Mouse (Mus musculus): ENCODE data around the gene Arhgef3. TPM values are rescaled to one million over a fixed set of nuclear protein-coding genes. Genes with fewer than 3 reads are reported as not detected.

Arhgef3 gene
- polyA plus RNA-seq, 1 experiment from 2014 or later = 12.8 TPM

DNA sequence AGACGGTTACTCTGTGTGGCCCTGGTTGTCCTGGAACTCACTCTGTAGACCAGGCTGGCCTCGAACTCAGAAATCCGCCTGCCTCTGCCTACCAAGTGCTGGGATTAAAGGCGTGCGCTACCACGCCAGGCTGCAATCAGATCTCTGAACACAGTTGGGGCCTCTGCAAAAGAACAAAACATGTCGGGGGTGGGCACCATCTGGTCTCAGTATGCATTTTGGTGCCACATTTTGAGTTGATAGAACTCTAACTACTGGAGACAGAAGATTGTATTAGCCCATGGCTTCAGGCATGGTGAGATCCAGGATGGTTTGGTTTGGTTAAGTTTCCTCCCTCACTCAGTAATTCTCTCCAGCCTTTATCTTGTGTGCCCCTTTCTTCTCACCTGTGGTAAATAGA lies 264.0 kb downstream of the Arhgef3 start:
- Histone ChIP-seq H3K9ac (ENCODE audit: low read length) (no peak overlapping the region), H3K27me3 (ENCODE audit: control insufficient read depth, insufficient read depth, low read depth, low read length) (no peaks in the 10 kb centered on the region), H3K4me2 (ENCODE audit: low read depth, low read length) (no peak overlapping the region), H3K36me3 (ENCODE audit: control insufficient read depth, insufficient read depth, low read length) (no peaks in the 10 kb centered on the region), H3K4me1 (replicated peaks; ENCODE audit: control insufficient read depth, insufficient read depth, low read length) (no peaks in the 10 kb centered on the region), H3K4me3 (ENCODE audit: low read length) (no peak overlapping the region), H3K27ac (ENCODE audit: low read length) (no peak overlapping the region), H3K9me3 (ENCODE audit: control insufficient read depth, low read length) (no peaks in the 10 kb centered on the region)
- ATAC-seq (ENCODE audit: low read depth) = no peak
- WGBS = 93% methylated on average over 7 of the region's 7 CpGs

DNA sequence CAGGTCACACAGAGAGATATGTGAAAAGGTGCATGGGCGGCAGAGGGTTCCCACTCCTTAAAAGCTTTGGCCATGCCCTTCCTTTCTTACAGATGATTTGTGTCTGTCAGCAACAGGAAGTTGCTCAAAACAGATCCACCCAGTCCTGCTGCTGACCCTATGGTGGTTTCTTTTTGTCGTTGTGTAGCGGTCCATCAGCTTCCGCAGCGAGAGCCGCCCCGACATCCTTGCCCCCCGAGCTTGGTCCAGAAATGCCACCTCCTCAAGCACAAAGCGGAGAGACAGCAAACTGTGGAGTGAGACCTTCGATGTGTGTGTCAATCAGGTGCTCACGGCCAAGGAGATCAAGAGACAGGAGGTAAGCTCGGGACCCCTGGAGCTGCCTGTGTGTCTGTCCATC lies 264.7 kb downstream of the Arhgef3 start:
- no peak for ATAC-seq (ENCODE audit: low read depth)
- Histone ChIP-seq H3K9me3 (ENCODE audit: control insufficient read depth, low read length) (no peaks in the 10 kb centered on the region), H3K9ac (ENCODE audit: low read length) (no peak overlapping the region), H3K27ac (ENCODE audit: low read length) (no peak overlapping the region), H3K27me3 (ENCODE audit: control insufficient read depth, insufficient read depth, low read depth, low read length) (no peaks in the 10 kb centered on the region), H3K4me1 (replicated peaks; ENCODE audit: control insufficient read depth, insufficient read depth, low read length) (no peaks in the 10 kb centered on the region), H3K4me2 (ENCODE audit: low read depth, low read length) (peak overlapping the region; percentile 22; the same call in 1 of the 2 replicates), H3K36me3 (ENCODE audit: control insufficient read depth, insufficient read depth, low read length) (no peaks in the 10 kb centered on the region), H3K4me3 (ENCODE audit: low read length) (0 out of 2 replicates have a peak overlapping the region, but pooled peaks have one; percentile 6)
- WGBS = 65% methylated on average over 12 of the region's 12 CpGs

DNA sequence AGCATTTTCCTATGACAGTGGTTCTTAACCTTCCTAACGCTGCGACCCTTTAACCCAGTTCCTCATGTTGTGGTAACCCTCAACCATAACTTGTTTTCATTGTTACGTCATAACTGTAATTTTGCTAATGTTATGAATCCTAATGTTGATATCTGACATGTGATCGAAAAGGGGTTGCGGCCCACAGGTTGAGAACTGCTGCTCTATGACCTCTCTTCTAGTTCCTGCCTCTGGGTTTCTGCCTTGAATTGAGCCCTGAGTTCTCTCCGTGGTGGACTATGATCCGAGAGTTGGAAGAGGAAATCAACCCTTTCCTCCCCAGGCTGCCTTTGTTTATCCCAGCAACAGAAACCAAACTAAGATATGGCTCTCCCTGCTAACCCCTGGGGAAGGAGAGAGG lies 266.8 kb downstream of the Arhgef3 start:
- ATAC-seq (ENCODE audit: low read depth) = no peak
- H3K4me1 ChIP-seq (replicated peaks; ENCODE audit: control insufficient read depth, insufficient read depth, low read length) = no peaks in the 10 kb centered on the region
- H3K27ac ChIP-seq (ENCODE audit: low read length) = no peak overlapping the region
- H3K27me3 ChIP-seq (ENCODE audit: control insufficient read depth, insufficient read depth, low read depth, low read length) = no peaks in the 10 kb centered on the region
- 69% methylated on average over 7 of the region's 7 CpGs for WGBS
- H3K4me2 ChIP-seq (ENCODE audit: low read depth, low read length) = no peak overlapping the region
- H3K9me3 ChIP-seq (ENCODE audit: control insufficient read depth, low read length) = no peaks in the 10 kb centered on the region
- H3K4me3 ChIP-seq (ENCODE audit: low read length) = no peak overlapping the region
- H3K36me3 ChIP-seq (ENCODE audit: control insufficient read depth, insufficient read depth, low read length) = no peaks in the 10 kb centered on the region
- H3K9ac ChIP-seq (ENCODE audit: low read length) = no peak overlapping the region

DNA sequence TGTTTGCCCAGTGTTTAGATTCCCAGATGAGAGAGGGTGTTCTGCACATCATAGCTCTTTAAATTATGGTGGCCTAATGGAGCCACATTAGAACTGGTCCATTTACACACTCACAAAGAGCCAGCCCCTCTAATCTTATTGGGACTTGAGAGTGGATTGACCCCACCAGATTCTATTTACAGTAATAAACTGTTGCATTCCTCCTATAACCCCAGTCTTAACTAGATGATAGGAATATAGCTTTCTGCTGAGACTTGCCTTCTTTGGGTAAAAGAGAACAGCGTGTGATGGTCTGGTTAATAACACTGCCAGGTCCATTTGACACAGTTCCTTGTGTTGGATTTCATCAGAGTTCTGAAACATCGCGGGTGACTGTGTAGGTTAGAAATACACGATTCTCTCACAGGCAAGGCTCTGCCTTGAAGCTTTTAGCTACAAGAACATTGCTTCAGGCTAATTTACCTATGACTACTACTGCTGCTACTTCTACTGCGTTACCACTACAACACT lies 268.7 kb downstream of the Arhgef3 start:
- WGBS = 86% methylated on average over 5 of the region's 5 CpGs
- Histone ChIP-seq H3K27me3 (ENCODE audit: control insufficient read depth, insufficient read depth, low read depth, low read length) (no peaks in the 10 kb centered on the region), H3K9ac (ENCODE audit: low read length) (no peak overlapping the region), H3K4me1 (replicated peaks; ENCODE audit: control insufficient read depth, insufficient read depth, low read length) (no peaks in the 10 kb centered on the region), H3K36me3 (ENCODE audit: control insufficient read depth, insufficient read depth, low read length) (no peaks in the 10 kb centered on the region), H3K4me2 (ENCODE audit: low read depth, low read length) (no peak overlapping the region), H3K9me3 (ENCODE audit: control insufficient read depth, low read length) (no peaks in the 10 kb centered on the region), H3K27ac (ENCODE audit: low read length) (no peak overlapping the region), H3K4me3 (ENCODE audit: low read length) (no peak overlapping the region)
- ATAC-seq (ENCODE audit: low read depth) = no peak

DNA sequence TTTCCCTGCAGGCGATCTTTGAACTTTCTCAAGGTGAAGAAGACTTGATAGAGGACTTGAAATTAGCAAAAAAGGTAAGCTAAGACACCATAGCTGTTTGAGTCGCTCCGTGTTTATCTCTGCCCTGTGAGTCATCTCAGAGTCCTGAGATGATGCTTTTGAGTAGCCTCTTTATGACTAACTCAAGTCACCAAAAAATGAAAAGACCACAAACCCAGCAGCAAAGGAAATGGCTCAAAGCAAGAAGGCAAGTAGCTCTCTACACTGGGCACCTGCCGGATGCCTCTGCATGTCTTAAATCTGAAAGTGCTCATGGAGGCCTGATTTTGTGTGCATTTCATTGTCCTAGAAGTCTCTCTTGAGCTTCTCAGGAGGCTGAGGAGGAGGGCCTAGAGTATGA lies 269.4 kb downstream of the Arhgef3 start:
- ATAC-seq (ENCODE audit: low read depth) = no peak
- Histone ChIP-seq H3K4me1 (replicated peaks; ENCODE audit: control insufficient read depth, insufficient read depth, low read length) (no peaks in the 10 kb centered on the region), H3K27me3 (ENCODE audit: control insufficient read depth, insufficient read depth, low read depth, low read length) (no peaks in the 10 kb centered on the region), H3K4me3 (ENCODE audit: low read length) (no peak overlapping the region), H3K9me3 (ENCODE audit: control insufficient read depth, low read length) (no peaks in the 10 kb centered on the region), H3K36me3 (ENCODE audit: control insufficient read depth, insufficient read depth, low read length) (no peaks in the 10 kb centered on the region), H3K4me2 (ENCODE audit: low read depth, low read length) (no peak overlapping the region), H3K27ac (ENCODE audit: low read length) (no peak overlapping the region), H3K9ac (ENCODE audit: low read length) (no peak overlapping the region)
- WGBS = 87% methylated on average over 4 of the region's 4 CpGs

DNA sequence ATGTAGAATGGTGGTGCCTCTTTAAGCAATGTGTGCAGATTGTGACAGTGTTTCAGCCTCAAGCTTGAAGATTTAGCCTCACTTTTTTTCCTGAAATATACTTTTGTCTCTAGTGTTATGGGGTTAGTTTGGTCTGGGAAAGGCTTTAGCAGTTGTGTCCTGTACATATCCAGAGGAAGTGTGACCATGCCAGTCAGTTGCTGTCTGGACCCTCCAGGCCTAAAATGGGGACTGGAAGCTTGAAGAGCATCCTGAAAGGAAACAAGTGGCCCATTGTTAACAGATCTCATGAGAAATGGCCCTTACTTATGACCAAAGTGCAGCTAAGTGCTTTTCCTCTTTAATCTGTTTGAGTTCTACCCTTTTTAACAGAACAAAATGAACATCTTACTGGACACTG lies 273.9 kb downstream of the Arhgef3 start:
- Histone ChIP-seq H3K4me1 (replicated peaks; ENCODE audit: control insufficient read depth, insufficient read depth, low read length) (no peaks in the 10 kb centered on the region), H3K36me3 (ENCODE audit: control insufficient read depth, insufficient read depth, low read length) (no peaks in the 10 kb centered on the region), H3K9ac (ENCODE audit: low read length) (no peak overlapping the region), H3K9me3 (ENCODE audit: control insufficient read depth, low read length) (no peaks in the 10 kb centered on the region), H3K27me3 (ENCODE audit: control insufficient read depth, insufficient read depth, low read depth, low read length) (no peaks in the 10 kb centered on the region), H3K4me3 (ENCODE audit: low read length) (no peak overlapping the region), H3K27ac (ENCODE audit: low read length) (peak overlapping the region; percentile 33; the same call in 1 of the 2 replicates), H3K4me2 (ENCODE audit: low read depth, low read length) (no peak overlapping the region)
- ATAC-seq (ENCODE audit: low read depth) = no peak

DNA sequence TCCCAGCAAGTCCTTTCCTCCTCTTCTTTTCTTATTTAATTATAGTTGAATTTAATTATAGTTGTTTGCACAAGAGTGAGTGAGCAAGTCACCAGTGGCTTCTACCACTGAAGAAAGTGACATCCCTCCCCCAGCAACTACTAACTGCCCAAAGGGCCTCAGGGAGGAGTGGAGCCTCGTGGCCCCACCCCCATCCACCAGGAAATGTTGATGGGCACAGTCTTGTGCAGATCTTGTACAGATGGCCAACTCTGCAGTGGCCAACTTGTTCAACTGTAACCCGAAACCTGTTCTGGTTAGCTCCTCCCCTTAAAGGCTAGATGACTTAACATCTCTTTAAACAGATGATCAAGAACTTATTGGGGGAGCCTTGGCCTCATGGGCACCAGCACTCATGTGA lies 275.0 kb downstream of the Arhgef3 start:
- H3K9me3 ChIP-seq (ENCODE audit: control insufficient read depth, low read length) = no peaks in the 10 kb centered on the region
- H3K27ac ChIP-seq (ENCODE audit: low read length) = no peak overlapping the region
- no peak overlapping the region for H3K4me2 ChIP-seq (ENCODE audit: low read depth, low read length)
- no peaks in the 10 kb centered on the region for H3K36me3 ChIP-seq (ENCODE audit: control insufficient read depth, insufficient read depth, low read length)
- no peak overlapping the region for H3K4me3 ChIP-seq (ENCODE audit: low read length)
- no peak for ATAC-seq (ENCODE audit: low read depth)
- 60% methylated on average over 2 of the region's 2 CpGs for WGBS
- no peaks in the 10 kb centered on the region for H3K27me3 ChIP-seq (ENCODE audit: control insufficient read depth, insufficient read depth, low read depth, low read length)
- no peaks in the 10 kb centered on the region for H3K4me1 ChIP-seq (replicated peaks; ENCODE audit: control insufficient read depth, insufficient read depth, low read length)
- H3K9ac ChIP-seq (ENCODE audit: low read length) = no peak overlapping the region

DNA sequence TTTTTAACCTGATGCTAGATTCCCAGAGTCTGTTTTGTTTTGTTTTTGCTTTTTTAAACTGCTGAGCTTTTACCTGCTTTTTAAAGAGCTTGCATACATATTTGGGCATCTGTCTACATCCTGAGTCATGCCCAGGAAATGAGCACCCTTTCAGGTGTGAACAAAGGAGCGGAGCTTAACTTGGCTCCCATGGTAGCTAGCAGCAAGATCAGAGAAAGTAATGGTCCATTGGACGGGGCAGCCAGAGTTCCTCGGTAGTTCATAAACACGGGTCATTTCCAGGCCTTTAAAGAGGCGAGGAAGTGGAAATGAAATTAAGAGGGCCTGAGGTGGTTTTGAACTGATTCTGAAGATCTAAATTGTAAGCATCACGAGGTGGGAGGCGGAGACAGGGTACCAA lies 276.0 kb downstream of the Arhgef3 start:
- no peak for ATAC-seq (ENCODE audit: low read depth)
- Histone ChIP-seq H3K9me3 (ENCODE audit: control insufficient read depth, low read length) (no peaks in the 10 kb centered on the region), H3K9ac (ENCODE audit: low read length) (no peak overlapping the region), H3K27me3 (ENCODE audit: control insufficient read depth, insufficient read depth, low read depth, low read length) (no peaks in the 10 kb centered on the region), H3K4me1 (replicated peaks; ENCODE audit: control insufficient read depth, insufficient read depth, low read length) (no peaks in the 10 kb centered on the region), H3K4me2 (ENCODE audit: low read depth, low read length) (no peak overlapping the region), H3K27ac (ENCODE audit: low read length) (no peak overlapping the region), H3K4me3 (ENCODE audit: low read length) (no peak overlapping the region), H3K36me3 (ENCODE audit: control insufficient read depth, insufficient read depth, low read length) (no peaks in the 10 kb centered on the region)
- WGBS = 72% methylated on average over 7 of the region's 7 CpGs

DNA sequence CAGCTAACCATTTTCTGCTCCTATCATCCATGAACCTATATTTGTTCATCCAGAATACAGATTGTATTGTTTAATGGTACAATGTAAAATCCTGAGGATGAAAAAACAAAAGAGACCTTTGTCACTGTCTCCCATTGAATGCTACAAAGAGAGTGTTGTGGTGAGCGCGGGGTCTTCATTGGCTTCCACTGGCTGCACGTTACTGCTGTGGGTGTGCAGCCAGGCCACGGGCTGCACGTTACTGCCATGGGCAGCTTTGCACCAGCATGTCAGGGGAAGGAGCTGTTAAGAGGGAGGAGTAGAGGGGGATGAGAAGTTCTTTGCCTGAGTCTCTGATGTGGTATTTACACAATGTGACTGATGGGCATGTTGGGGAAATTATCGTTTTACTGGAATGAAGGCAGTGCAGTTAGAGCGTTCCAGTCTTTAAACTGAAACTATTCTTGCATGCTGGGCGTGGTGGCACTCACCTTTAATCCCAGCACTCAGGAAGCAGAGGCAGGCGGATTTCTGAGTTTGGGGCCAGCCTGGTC lies 277.1 kb downstream of the Arhgef3 start:
- H3K27me3 ChIP-seq (ENCODE audit: control insufficient read depth, insufficient read depth, low read depth, low read length) = no peaks in the 10 kb centered on the region
- no peak for ATAC-seq (ENCODE audit: low read depth)
- H3K4me2 ChIP-seq (ENCODE audit: low read depth, low read length) = no peak overlapping the region
- no peaks in the 10 kb centered on the region for H3K36me3 ChIP-seq (ENCODE audit: control insufficient read depth, insufficient read depth, low read length)
- no peaks in the 10 kb centered on the region for H3K4me1 ChIP-seq (replicated peaks; ENCODE audit: control insufficient read depth, insufficient read depth, low read length)
- no peak overlapping the region for H3K9ac ChIP-seq (ENCODE audit: low read length)
- 65% methylated on average over 9 of the region's 9 CpGs for WGBS
- H3K9me3 ChIP-seq (ENCODE audit: control insufficient read depth, low read length) = no peaks in the 10 kb centered on the region
- H3K27ac ChIP-seq (ENCODE audit: low read length) = no peak overlapping the region
- no peak overlapping the region for H3K4me3 ChIP-seq (ENCODE audit: low read length)

DNA sequence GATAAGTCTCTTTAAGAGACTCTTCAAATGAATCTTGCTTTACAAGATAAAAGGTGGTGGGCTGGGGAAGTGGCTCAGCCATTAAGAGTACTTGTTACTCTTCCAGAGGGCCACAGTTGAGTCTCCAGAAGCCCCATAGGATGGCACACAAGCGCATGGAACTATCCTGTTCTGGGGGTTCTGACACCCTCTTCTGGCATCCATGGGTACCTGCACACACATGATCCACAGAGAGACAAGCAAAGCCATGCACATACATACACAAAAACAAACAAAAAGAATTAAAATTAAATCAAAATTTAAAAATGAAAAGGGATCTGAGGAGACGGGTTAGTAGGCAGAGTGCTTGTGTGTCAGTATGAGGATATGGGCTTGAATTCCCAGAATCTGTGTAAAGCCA lies 278.0 kb downstream of the Arhgef3 start:
- WGBS = 94% methylated on average over 2 of the region's 2 CpGs
- Histone ChIP-seq H3K4me1 (replicated peaks; ENCODE audit: control insufficient read depth, insufficient read depth, low read length) (no peaks in the 10 kb centered on the region), H3K27me3 (ENCODE audit: control insufficient read depth, insufficient read depth, low read depth, low read length) (no peaks in the 10 kb centered on the region), H3K27ac (ENCODE audit: low read length) (no peak overlapping the region), H3K4me3 (ENCODE audit: low read length) (no peak overlapping the region), H3K9ac (ENCODE audit: low read length) (no peak overlapping the region), H3K4me2 (ENCODE audit: low read depth, low read length) (no peak overlapping the region), H3K36me3 (ENCODE audit: control insufficient read depth, insufficient read depth, low read length) (no peaks in the 10 kb centered on the region), H3K9me3 (ENCODE audit: control insufficient read depth, low read length) (no peaks in the 10 kb centered on the region)
- ATAC-seq (ENCODE audit: low read depth) = no peak
